Mouse (Mus musculus) testis, postnatal 14 days (tissue): ENCODE measurements around the gene Dcbld2.

ENCODE experiments used
- DNase-seq: peaks from one replicate; pipeline ENCODE4 v3.0.0; 2021; ENCODE audit warnings: low spot score

Gene Dcbld2

GRCm38 (mm10) chr16:58408062-58408486 is at the start of gene Dcbld2:
Gene Dcbld2 (plus strand): TSS chr16:58408443.
- DNase-seq = peak; percentile 99

GRCm38 (mm10) chr16:58377170-58377569 is 31.1 kb upstream of the Dcbld2 start:
- no peak for DNase-seq

- DNase-seq = no peak
Observed at GRCm38 (mm10) chr16:58377756-58378503, 30.3 kb upstream of the Dcbld2 start.

- no peak for DNase-seq
Observed at GRCm38 (mm10) chr16:58386241-58386757, 21.9 kb upstream of the Dcbld2 start.

- no peak for DNase-seq
Observed at GRCm38 (mm10) chr16:58389143-58389755, 19.0 kb upstream of the Dcbld2 start.

- no peak for DNase-seq
Observed at GRCm38 (mm10) chr16:58393036-58393435, 15.2 kb upstream of the Dcbld2 start.

- no peak for DNase-seq
Observed at GRCm38 (mm10) chr16:58394156-58394555, 14.1 kb upstream of the Dcbld2 start.

- no peak for DNase-seq
Observed at GRCm38 (mm10) chr16:58398604-58399003, 9.6 kb upstream of the Dcbld2 start.

GRCm38 (mm10) chr16:58401079-58401478 is 7.2 kb upstream of the Dcbld2 start:
- no peak for DNase-seq

- no peak for DNase-seq
Observed at GRCm38 (mm10) chr16:58404665-58405064, 3.6 kb upstream of the Dcbld2 start.

GRCm38 (mm10) chr16:58405271-58405670 is 3.0 kb upstream of the Dcbld2 start:
- no peak for DNase-seq

GRCm38 (mm10) chr16:58408487-58409281 is 441 bp downstream of the Dcbld2 start:
- peak; percentile 64 for DNase-seq

GRCm38 (mm10) chr16:58409825-58410224 is 1.6 kb downstream of the Dcbld2 start:
- DNase-seq = no peak

GRCm38 (mm10) chr16:58414801-58415200 is 6.6 kb downstream of the Dcbld2 start:
- DNase-seq = no peak

- no peak for DNase-seq
Observed at GRCm38 (mm10) chr16:58415500-58415899, 7.3 kb downstream of the Dcbld2 start.

GRCm38 (mm10) chr16:58421696-58422354 is 13.6 kb downstream of the Dcbld2 start:
- DNase-seq = no peak

- no peak for DNase-seq
Observed at GRCm38 (mm10) chr16:58430246-58430645, 22.0 kb downstream of the Dcbld2 start.

GRCm38 (mm10) chr16:58432384-58432783 is 24.1 kb downstream of the Dcbld2 start:
- DNase-seq = no peak

- no peak for DNase-seq
Observed at GRCm38 (mm10) chr16:58444735-58445134, 36.5 kb downstream of the Dcbld2 start.

- no peak for DNase-seq
Observed at GRCm38 (mm10) chr16:58446281-58447259, 38.3 kb downstream of the Dcbld2 start.

GRCm38 (mm10) chr16:58449073-58449472 is 40.8 kb downstream of the Dcbld2 start:
- no peak for DNase-seq
